Mouse (Mus musculus) c-Kit-positive CD71-positive TER-119-negative erythroid progenitor cells, embryonic 14.5 days (primary cell): ENCODE measurements around the gene Lin28a.
A peak's percentile ranks its signal among the peaks of the same experiment; 100 is the strongest.
"Not testable (repeated sequence)": the region's sequence is repeated elsewhere in the genome, so short reads cannot be mapped to it uniquely, and the experiment has no call there.

Source experiments
- DNase-seq: peaks from one replicate; pipeline ENCODE4 v3.0.0-alpha.2; 2013; ENCODE audit warnings: low read depth

The Lin28a gene

DNA sequence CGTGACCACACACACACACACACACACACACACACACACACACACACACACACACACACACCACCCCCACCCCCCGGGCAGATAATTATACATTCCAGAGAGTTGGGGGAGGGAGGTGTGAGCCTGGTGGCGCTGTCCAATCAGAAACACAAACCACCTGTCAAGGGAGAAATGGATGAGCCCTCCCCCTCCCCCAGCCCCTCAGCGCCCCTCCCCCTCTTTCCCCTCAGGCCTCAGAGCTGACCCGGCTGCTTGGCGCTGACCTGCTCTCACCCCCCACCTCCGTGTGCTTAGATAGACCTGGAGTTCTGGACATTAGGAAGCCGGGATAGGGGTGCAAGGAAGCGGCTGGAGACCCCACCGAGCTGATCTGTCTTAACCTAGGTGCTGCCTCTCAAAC is 569 bp upstream of the Lin28a start:
- DNase-seq, result no peak

DNA sequence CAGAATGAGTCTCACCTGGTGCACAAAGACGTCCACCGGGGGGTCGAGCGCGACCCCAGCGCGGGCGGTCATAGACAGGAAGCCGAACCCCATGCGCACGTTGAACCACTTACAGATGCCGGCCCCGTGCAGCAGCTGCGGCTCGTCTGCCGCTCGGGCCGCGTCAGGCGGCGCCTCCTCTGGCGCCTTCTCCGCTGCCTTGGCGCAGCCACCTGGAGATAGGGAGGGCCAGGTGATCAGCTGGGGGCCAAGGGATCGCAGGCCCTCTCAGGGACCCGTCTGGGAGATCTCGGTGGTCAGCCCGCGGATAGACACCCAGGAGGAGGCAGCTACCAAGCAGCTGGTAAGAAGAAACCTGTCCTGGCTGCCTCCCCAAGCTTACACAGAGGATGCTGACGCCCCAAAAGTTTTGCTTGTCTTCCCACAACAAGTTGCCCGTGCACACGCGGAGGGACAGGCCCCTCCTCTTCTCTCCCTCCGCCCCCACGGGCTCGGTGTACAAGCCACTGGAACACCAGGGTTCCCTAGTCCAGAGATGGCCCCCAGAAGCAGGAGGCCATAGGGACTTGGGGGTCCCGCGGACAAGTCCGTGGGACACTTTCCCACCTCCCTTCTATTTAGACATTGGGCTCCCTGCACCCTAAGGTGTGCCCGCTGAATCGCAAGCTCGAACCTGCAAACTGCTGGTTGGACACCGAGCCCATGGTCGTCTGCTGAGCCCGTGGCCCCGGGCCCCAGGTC is 433 bp downstream of the Lin28a start:
- DNase-seq, result no peak

DNA sequence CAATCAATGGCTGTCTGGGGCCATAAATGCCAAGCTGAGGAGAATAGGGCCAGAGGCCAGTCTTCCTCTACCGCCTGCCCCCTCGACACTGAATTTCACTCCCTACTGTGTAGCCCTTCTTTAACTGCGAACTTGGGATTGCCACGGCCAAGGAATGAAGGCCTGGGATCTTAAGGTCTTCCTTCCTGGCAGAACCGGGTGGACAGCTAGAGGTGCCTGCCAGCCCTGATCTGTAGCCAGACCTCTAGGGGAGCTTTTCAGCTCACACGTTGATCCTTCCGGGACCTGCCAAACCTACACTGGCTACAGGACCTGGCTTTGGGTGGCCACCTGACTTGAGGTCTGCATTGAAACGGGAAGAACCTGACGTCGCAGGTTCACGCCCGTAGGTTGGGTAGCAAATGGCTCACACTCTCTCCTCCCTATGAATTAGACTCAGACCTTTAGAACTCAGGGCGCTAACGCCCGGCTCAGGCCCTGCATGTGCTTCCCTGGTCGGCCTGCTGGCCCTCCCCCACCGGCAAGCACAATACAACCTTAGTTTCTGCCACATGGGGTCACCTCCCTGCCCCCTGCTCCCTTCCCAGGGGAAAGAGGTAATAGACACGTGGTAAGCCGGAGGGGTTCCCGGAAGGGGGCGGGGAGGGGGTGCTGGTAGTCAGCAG is 1.3 kb downstream of the Lin28a start:
- no peak for DNase-seq

DNA sequence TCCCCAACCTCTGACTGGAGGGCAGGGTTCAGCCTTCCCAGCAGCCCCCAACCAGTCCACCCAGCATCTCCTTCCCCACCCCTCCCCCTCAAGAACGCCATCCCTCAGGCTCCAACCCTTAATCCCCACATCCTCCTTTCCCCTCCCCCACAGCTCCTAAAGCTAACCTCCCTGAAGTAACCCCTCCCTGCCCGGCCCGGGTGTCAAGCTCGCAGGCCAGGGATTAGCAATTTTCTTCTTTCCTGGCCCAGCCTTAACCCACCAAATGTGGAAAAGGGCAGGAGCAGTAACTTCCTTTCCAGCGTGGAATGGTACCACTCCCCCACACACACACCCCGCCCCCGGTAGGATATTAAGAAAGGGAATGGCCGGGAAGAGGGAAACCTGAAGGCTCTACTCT is 1.9 kb downstream of the Lin28a start:
- DNase-seq, result no peak

DNA sequence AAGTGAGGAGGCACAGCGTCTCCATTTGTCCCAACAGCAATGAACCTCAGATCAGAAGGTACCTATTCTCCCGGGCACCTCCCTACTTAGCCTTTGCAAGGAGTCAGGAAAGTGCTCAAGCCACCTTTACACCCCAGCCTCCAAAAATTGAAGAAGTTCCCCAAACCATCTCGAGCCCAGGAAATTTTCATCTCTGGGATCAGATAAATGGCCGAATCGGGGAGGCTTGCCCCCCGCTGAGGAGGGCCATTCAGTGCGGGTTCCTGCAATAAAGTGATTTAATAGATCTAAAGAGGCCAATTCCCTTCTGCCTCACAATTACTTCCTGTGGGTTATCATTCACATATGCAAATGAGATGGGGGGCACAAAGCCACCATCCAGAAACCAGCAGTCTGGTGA is 2.4 kb downstream of the Lin28a start:
- DNase-seq, result no peak

DNA sequence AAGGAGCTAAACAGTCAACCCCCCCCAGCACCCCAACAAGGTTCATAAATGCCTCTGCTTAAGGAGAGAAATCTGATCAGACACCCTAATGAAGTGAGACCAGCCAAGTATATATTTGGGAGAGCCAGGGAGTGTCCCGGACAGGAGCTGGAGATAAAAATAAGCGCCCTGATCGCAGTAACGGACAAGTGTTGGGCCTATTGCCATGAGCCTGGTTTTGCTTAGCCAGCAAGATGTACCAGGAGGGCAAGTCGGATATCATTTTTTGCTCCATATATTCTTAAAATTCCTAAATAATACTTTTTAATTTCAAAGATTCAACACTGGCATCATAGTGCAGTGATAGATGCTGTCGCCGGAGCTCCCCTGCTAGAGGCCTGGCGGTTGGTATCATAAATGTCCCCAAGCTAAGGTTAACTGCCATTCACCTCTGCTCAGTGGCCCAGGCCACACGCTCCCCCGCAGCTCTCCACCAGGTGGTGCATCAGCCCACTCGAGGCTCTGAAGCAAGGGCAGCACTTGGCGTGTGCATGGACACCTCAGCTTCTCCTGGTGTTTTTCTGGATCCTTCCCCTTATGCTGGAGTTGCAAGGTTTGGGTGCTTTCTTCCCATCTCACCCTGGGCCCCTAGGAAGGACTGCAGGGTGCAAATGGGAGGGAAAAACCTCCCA is 5.6 kb downstream of the Lin28a start:
- no peak for DNase-seq

DNA sequence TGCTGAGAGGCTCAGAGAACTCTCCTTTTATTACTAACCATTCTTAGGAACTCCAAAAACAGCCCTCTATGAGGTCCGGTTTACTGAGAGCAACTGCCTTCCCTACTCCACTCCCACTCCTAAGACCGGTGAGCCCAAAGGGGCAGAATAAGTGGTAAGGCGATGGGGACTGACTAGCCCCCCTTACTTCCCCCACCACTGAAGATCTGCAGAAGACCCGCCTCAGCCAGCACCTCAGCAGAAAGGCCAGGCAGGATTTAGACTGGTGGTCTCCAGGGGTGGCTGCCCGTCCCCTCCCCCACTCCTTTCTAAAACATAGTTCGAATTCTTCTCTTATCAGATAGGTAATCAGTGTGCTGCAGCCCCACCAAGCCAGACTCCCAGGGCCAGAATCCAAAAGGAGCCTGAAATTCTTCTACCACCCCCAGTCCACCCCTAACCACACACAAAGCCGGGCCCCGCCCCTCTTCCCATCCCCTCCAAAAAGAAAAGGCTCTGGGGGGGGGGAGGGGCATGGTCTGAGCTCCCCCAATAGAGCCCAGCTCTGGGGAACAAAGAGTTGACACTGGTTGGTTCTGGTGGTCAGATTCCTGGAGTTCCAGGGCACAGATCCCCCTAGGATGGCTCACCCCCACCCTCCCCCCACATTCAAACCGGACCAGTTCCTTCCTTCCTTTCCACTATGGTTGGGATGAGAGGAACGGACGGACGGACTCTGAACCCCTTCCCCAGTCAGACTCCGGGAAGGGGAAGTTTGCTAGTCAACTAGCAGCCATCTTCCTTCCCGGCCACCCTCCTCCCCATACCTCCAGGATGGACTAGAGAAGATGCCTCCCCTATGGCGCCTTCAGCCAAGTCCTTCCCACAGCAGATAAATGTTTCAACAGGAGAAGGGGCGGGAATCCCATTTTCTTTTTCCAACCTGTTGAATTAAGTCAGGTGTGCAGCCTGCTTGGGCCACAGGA is 6.9 kb downstream of the Lin28a start:
- no peak for DNase-seq

DNA sequence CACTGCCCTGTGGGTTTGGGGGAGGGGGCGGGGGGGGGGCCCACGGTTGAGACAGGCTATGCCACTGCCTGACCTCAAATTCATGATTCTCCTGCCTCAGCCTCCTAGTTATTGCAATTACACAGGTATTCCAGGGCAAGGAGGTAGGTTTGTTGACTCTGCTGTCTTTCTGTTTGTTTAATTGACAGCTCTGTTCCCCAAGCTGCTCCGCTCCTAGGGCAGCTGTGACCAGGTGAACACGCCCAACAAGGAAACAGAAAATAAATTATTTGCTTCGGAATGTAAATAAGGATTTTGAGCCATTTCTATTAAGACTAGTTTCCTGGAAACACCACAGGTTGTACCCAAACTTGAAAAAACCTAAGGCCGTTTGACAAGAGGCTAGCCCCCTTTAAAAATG is 8.9 kb downstream of the Lin28a start:
- DNase-seq, result no peak

DNA sequence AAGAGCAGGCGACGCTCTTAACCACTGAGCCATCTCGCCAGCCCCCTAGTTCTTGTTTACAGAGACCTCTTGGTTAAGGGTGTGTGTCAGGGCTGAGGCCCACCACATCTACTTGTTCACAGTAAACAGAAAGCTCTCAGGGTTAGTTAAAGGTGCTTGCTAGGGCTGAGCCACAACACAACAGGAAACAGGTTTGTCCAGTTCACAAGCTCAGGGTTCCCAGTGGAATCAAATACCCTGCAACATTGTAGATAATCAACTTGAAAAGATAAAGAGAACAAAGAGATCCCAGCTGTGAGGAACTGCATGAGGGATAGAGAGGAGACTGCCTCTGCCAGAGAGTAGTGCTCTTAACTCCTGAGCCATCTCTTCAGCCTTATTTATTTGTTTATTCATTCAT is 11.8 kb downstream of the Lin28a start:
- DNase-seq, result no peak

DNA sequence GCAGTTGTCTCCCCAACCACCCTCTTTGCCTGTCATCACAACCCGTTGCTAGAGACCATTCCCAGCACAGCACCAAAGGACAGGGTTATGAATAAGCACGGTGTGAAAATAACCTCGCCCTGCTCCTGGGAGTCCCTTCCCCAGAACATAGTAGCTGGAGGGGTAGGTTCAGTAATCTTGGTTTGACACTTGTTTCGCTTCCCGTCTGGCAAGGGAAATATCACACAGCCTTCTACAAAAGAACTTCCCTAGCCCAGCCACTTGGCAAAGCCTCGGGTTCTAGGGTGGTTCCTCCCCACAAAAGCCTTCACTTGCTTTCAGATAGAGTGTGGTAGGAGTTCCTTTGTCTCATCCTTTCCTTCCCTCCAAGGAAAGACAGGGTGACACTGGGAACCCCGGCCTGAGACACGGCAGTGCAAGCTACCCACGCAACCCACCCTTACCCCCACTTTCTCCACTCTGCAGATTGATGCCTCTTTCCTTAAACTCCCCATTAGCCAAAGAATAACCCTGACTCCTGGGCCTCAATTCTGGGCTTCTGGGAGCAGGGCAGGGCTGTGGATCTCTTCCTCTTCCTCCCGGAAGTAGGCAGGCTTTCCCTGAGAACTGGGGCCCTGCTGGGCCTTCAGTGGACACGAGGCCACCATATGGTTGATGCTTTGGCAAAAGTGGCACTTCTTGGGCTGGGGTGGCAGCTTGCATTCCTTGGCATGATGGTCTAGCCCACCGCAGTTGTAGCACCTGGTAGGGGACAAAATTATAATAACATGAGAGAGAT is 12.9 kb downstream of the Lin28a start:
- no peak for DNase-seq

DNA sequence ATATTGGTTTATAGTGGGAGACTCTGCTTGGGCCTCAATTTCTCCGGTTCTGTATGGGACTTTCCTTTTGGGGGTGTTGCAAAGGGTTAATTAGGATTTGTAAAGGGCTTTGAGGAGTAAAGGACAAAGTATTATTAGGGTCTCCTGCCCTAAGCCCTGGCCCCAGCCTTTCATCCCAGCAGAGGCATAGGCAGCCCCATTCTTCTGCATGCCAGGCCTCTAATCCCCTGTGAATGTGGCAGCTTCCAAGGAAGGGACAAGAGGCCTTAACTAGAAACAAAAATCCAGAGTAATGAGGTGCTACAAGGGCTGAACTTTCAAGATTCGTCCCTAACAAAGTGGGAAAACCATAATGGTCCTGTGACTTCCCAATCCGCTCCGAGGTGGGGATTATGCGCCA is 15.7 kb downstream of the Lin28a start:
- DNase-seq, result no peak

DNA sequence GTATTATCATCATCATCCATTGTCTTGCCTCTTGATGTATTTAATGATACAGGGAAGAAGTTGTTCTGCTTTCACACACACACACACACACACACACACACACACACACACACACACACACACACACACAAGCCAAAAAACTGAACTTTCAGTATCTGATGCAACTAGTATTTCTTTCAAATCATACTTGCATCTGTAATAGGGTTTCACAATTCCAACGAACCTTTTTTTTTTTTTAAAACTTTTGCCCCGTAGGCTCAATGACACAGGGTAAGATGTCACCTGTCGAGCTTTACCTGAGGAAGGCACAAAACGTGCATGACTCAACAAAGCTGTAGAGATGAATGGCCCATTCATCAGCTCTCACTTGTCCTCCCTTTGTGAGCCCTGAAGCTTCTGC is 16.4 kb downstream of the Lin28a start:
- no peak for DNase-seq

DNA sequence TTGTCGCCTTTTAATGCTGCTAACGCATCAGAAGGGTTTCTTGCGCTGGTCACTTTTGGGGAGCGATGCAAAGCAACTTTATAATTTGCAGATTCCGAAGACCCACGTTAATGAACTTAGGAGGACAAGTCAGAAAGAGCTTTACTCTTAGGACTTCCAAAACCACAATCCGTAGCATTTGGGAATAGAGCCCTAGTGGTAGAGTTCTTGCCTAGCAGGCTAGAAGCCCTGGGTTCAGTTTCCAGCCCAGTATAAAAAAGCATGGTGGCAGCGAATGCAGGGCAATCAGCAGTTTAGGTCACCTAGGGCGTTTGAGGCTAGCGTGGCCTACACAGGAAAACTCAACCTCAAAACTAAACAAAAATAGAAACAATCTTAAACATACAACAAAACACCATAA is 16.9 kb downstream of the Lin28a start:
- no peak for DNase-seq

DNA sequence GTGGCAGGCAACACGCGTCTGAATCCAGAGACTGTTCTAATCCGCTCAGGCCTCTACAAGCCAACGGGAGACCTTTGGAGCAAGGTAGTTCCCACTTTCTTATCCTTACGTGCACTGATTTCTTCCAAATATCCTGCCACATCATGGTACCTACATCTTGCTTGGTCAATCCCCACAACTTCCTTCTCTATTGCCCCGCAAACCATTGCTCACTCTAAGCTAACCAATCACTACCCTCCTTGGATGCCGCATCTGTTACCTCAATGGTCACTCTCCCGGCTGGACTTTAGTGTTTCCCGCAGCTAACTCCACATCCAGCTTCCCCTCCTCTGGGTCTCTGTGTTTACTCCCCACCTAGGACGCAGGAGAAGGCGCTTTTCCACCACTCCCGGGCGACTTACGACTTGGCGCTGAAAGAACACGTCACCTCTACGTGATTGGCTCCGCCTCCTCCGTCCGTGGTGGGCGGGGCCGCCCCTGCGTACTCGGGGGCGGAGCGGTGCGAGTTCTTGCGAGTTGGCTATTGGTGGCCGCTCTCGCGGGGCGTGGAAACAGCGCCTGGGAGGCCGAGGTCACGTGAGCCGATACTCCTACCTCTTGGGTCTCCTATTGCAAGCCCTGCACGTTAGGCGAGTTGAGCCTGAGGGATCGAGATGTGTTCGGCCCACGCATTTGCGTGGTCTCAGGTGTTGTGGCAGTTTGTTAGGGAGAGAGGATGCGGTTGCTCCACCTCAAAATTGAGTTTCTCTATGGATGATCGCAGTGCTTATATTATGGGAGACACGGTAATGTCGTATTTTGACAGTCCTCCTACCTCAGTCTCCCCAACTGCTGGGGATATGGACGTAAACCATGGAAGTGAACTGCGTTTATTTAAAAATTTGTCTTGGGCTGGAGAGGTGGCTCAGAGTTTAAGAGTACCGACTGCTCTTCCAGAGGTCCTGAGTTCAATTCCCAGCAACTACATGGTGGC is 17.9 kb downstream of the Lin28a start, which contains the start of gene Dhdds:
Gene Dhdds, minus strand, starts transcription at position 453 of the 973 bp plus-strand sequence.
- peak; percentile 96 for DNase-seq

DNA sequence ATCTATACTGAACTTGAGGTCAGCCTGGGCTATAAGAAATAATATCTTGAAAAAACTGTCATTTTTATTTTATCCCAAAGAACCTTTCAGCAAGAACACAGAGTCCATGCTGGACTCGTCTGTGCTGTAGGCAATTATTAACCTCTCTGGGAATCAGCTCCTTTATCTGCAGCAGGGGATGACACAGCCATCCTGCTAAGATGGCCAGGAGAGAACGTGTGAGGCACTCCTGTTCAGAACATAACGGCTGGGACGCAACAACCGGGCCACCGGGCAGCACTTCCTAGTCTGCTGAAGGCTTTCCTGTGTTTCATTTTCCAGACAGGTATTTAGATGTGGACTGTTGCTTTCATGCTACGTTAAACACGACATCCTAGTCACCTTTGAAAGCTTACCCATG is 23.9 kb downstream of the Lin28a start:
- no peak for DNase-seq

DNA sequence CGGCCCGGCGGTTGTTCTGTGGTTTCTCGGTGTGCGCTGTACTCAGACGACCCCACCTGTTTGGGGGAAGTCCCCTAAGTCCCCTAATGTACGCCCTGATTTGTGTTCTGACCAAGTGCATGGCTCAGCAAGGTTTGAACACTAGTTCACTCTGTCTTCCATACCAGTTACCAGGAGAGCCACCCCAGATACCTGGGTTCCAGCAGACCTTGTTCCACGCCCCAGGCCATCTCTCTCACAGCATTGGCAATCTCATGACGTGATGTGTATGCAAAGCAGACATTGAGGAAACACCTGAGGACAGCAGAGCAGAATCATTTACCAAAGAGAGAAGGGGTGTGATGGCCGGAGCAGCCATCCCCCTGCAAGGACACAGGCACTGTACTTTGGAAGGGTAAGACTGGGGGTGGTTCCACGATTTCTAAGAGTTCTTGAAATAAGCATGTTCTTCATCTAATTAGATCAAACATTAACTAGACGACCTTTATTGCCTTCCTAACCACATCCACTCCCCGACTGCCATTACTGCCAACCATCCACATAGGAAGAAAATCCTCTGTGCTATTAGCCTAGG is 27.5 kb downstream of the Lin28a start:
- DNase-seq, result no peak

DNA sequence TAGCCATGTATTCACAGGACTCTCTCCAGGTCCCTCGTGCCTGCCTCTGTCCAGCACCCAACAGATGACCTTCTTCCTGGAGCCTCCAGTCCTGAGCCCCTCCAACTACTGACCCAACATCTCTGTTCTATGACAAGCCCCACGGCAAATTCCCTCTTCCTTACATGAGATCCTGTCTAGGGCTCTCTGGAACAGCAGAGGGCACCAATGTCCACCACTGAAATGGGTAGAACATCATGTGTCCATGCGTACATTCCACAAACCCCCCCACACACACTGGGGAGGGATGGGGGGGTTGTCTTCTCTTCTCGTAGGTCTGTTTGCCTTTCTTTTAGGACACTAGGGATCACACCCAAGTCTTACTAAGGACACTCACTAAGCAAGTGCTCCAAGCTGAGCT is 28.6 kb downstream of the Lin28a start:
- DNase-seq, result no peak

DNA sequence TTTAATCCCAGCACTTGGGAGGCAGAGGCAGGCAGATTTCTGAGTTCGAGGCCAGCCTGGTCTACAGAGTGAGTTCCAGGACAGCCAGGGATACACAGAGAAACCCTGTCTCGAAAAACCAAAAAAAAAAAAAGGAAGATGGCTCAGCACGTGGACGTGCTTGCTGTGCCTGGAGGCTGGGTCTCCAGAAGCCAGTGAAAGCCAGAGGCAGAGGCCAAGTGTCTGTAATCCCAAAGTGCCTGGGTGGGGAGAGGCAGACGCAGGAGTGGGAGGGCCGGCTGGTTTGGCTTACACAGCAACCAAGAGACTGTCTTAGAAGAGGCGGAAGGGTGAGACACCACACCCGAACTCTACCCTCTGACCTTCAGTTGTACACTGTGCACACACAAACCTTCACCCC is 30.4 kb downstream of the Lin28a start:
- DNase-seq, result not testable (repeated sequence)

DNA sequence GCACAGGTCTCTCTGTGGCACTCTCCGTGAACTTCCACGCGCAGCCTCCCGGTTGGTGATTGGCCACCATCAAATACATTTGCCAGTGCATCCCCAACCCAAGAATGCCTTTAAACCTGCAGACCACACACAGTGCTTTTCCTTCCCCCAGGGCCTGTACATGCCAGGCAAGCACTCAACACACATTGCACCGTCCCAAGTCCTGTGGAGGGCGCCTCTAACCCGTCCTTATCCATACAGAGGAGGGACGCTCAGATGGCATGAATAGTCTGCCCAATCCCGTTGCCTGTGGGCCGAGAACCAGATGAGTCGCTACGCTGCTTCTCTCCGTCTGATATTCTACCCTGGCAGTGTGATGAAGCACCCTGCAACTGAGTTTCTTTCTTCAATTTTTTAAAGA is 35.7 kb downstream of the Lin28a start:
- no peak for DNase-seq

DNA sequence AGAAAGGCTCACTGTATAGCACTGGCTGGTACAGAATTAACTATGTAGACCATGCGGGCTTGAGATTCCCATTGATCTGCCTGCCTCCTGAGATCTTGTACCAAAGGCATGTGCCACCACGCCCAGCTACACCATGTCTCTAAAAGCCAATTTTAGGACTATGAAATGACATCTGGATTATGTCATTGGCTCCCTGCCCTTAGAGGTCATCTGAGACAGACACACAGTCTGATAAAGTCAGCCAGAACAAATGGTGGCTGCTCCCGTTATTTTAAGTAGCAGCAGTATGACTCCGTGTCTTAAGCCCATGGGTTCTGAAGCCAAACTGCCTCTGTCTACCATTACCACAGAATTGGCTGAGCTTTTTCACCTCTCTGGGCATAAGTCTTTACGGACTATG is 38.1 kb downstream of the Lin28a start:
- no peak for DNase-seq
